Mouse (Mus musculus): Measurements from ENCODE around the gene Pdilt.
"Not testable (repeated sequence)": the region's sequence is repeated elsewhere in the genome, so short reads cannot be mapped to it uniquely, and the experiment has no call there.

Pdilt gene

GRCm38 (mm10) chr7:119523389-119523788 lies at the start of gene Pdilt:
Pdilt (minus strand) TSS chr7:119523489.
- DNase-seq: no peak

GRCm38 (mm10) chr7:119562476-119562875 lies 39.2 kb upstream of the Pdilt start:
- DNase-seq: not testable (repeated sequence)

- DNase-seq: no peak
Measured at GRCm38 (mm10) chr7:119561441-119561840, 38.2 kb upstream of the Pdilt start.

- no peak for DNase-seq
Measured at GRCm38 (mm10) chr7:119560452-119560835, 37.2 kb upstream of the Pdilt start.

- no peak for DNase-seq
Measured at GRCm38 (mm10) chr7:119559789-119560451, 36.6 kb upstream of the Pdilt start.

GRCm38 (mm10) chr7:119554040-119554439 lies 30.8 kb upstream of the Pdilt start, which contains the start of gene Acsm2:
Acsm2 (plus strand) TSS chr7:119554340.
- no peak for DNase-seq

- no peak for DNase-seq
Measured at GRCm38 (mm10) chr7:119550471-119551222, 27.4 kb upstream of the Pdilt start.

- DNase-seq: no peak
Measured at GRCm38 (mm10) chr7:119545572-119545971, 22.3 kb upstream of the Pdilt start.

GRCm38 (mm10) chr7:119542445-119542844 lies 19.2 kb upstream of the Pdilt start:
- DNase-seq: no peak

- no peak for DNase-seq
Measured at GRCm38 (mm10) chr7:119534389-119534788, 11.1 kb upstream of the Pdilt start.

GRCm38 (mm10) chr7:119532924-119533323 lies 9.6 kb upstream of the Pdilt start:
- DNase-seq: no peak

GRCm38 (mm10) chr7:119528617-119529016 lies 5.3 kb upstream of the Pdilt start:
- no peak for DNase-seq

- no peak for DNase-seq
Measured at GRCm38 (mm10) chr7:119527548-119527947, 4.3 kb upstream of the Pdilt start.

GRCm38 (mm10) chr7:119527135-119527534 lies 3.8 kb upstream of the Pdilt start:
- no peak for DNase-seq

- DNase-seq: no peak
Measured at GRCm38 (mm10) chr7:119526486-119526885, 3.2 kb upstream of the Pdilt start.

- DNase-seq: no peak
Measured at GRCm38 (mm10) chr7:119525881-119526281, 2.6 kb upstream of the Pdilt start.

- no peak for DNase-seq
Measured at GRCm38 (mm10) chr7:119522385-119522784, 904 bp downstream of the Pdilt start.

- DNase-seq: no peak
Measured at GRCm38 (mm10) chr7:119521816-119522215, 1.5 kb downstream of the Pdilt start.

- DNase-seq: peak; percentile 53
Measured at GRCm38 (mm10) chr7:119519654-119520053, 3.6 kb downstream of the Pdilt start.

- DNase-seq: no peak
Measured at GRCm38 (mm10) chr7:119519163-119519562, 4.1 kb downstream of the Pdilt start, which contains the start of gene Acsm5. Acsm5 (plus strand) TSS chr7:119519463.

- no peak for DNase-seq
Measured at GRCm38 (mm10) chr7:119516272-119516558, 7.1 kb downstream of the Pdilt start.

GRCm38 (mm10) chr7:119515492-119516271 lies 7.6 kb downstream of the Pdilt start:
- DNase-seq: peak; percentile 24

- peak; percentile 31 for DNase-seq
Measured at GRCm38 (mm10) chr7:119513056-119513455, 10.2 kb downstream of the Pdilt start.

- DNase-seq: no peak
Measured at GRCm38 (mm10) chr7:119511143-119511542, 12.1 kb downstream of the Pdilt start.

Measured in lung, postnatal 10 days (tissue).